ENCODE assay signal across 21 mouse cellular contexts in genomic region chr2:125062944-125063343, GRCm38 (mm10). TPM values are rescaled to one million over a fixed set of nuclear protein-coding genes. Genes with fewer than 3 reads are reported as not detected.
DNase-seq lines count a peak whose midpoint lies in the region; ATAC-seq lines count a peak whose summit lies in the region.
"Had no signal": no experiment of that assay in that cellular context is flagged by ENCODE, and none has a peak within 500 bp of the region (broad histone marks: within the 10 kb centered on the region; RNA-seq: fewer than 3 reads in every experiment).

No protein-coding gene starts in this region.

- no peak overlapping the region for H3K27ac ChIP-seq in embryonic facial prominence, embryonic 11.5 days (replicated peaks; ENCODE audit: low read depth, low read length)
- no peak overlapping the region for H3K27ac ChIP-seq in embryonic facial prominence, embryonic 10.5 days (replicated peaks)
- H3K27ac ChIP-seq in hindbrain, embryonic 15.5 days (replicated peaks), result no peak overlapping the region
- H3K27ac ChIP-seq in hindbrain, embryonic 14.5 days, result no peak overlapping the region
- no peak overlapping the region for H3K27ac ChIP-seq in midbrain, embryonic 16.5 days (ENCODE audit: low read length)
- no peak overlapping the region for H3K27ac ChIP-seq in midbrain, embryonic 14.5 days (replicated peaks; ENCODE audit: low read depth, low read length)
- H3K27ac ChIP-seq: embryonic facial prominence, embryonic 13.5 days; heart, embryonic 13.5 days had no signal

- H3K9me3 ChIP-seq in embryonic facial prominence, embryonic 11.5 days (replicated peaks; ENCODE audit: control insufficient read depth, low read length), result no peaks in the 10 kb centered on the region
- H3K9me3 ChIP-seq in embryonic facial prominence, embryonic 10.5 days, result no peaks in the 10 kb centered on the region
- no peaks in the 10 kb centered on the region for H3K9me3 ChIP-seq in hindbrain, embryonic 15.5 days
- H3K9me3 ChIP-seq in hindbrain, embryonic 14.5 days (ENCODE audit: control insufficient read depth, low read length), result no peaks in the 10 kb centered on the region
- H3K9me3 ChIP-seq in megakaryocyte, embryonic 14.5 days, result no peaks in the 10 kb centered on the region
- no peaks in the 10 kb centered on the region for H3K9me3 ChIP-seq in midbrain, embryonic 16.5 days (replicated peaks; ENCODE audit: control insufficient read depth, low read length, poor library complexity, severe bottlenecking)
- no peaks in the 10 kb centered on the region for H3K9me3 ChIP-seq in midbrain, embryonic 14.5 days (ENCODE audit: control insufficient read depth, low read length)
- H3K9me3 ChIP-seq: embryonic facial prominence, embryonic 13.5 days; heart, embryonic 13.5 days had no signal

- H3K9ac ChIP-seq in embryonic facial prominence, embryonic 11.5 days (replicated peaks; ENCODE audit: low read length), result no peak overlapping the region
- no peak overlapping the region for H3K9ac ChIP-seq in hindbrain, embryonic 15.5 days
- H3K9ac ChIP-seq in hindbrain, embryonic 14.5 days, result no peak overlapping the region
- H3K9ac ChIP-seq in midbrain, embryonic 16.5 days (ENCODE audit: low read depth, low read length), result no peak overlapping the region
- no peak overlapping the region for H3K9ac ChIP-seq in midbrain, embryonic 14.5 days (replicated peaks; ENCODE audit: low read length)
- H3K9ac ChIP-seq: embryonic facial prominence, embryonic 13.5 days; heart, embryonic 13.5 days had no signal

- no peaks in the 10 kb centered on the region for H3K36me3 ChIP-seq in embryonic facial prominence, embryonic 11.5 days (replicated peaks; ENCODE audit: control insufficient read depth, insufficient read depth, low read depth, low read length)
- H3K36me3 ChIP-seq in embryonic facial prominence, embryonic 10.5 days (replicated peaks), result no peaks in the 10 kb centered on the region
- no peaks in the 10 kb centered on the region for H3K36me3 ChIP-seq in hindbrain, embryonic 15.5 days
- no peaks in the 10 kb centered on the region for H3K36me3 ChIP-seq in hindbrain, embryonic 14.5 days (replicated peaks; ENCODE audit: control insufficient read depth, insufficient read depth)
- H3K36me3 ChIP-seq in megakaryocyte, embryonic 14.5 days (replicated peaks; ENCODE audit: low read length), result no peaks in the 10 kb centered on the region
- no peaks in the 10 kb centered on the region for H3K36me3 ChIP-seq in midbrain, embryonic 16.5 days (ENCODE audit: control insufficient read depth, insufficient read depth, low read length)
- H3K36me3 ChIP-seq in midbrain, embryonic 14.5 days (ENCODE audit: control insufficient read depth, insufficient read depth, low read length), result no peaks in the 10 kb centered on the region
- H3K36me3 ChIP-seq: embryonic facial prominence, embryonic 13.5 days; heart, embryonic 13.5 days had no signal

- ATAC-seq in embryonic facial prominence, embryonic 11.5 days (replicated peaks; ENCODE audit: insufficient number of reproducible peaks, low FRiP score, low TSS enrichment, low read depth), result no peak
- peak; percentile 51; the same call in 1 of the 2 replicates for ATAC-seq in hindbrain, embryonic 15.5 days (ENCODE audit: low FRiP score, low read depth)
- ATAC-seq in hindbrain, embryonic 14.5 days (ENCODE audit: low FRiP score), result no peak
- no peak for ATAC-seq in megakaryocyte, adult 5-6 weeks (ENCODE audit: poor library complexity, severe bottlenecking)
- peak; percentile 25; the same call in 1 of the 2 replicates for ATAC-seq in midbrain, embryonic 16.5 days
- ATAC-seq in midbrain, embryonic 14.5 days (ENCODE audit: low FRiP score, low TSS enrichment), result no peak
- ATAC-seq: activated CD4-positive, CD25-positive, alpha-beta regulatory T cell, adult 4 months; forebrain, embryonic 14.5 days; intestine, postnatal 0 days had no signal

- peak; percentile 13 for DNase-seq in embryonic facial prominence, embryonic 11.5 days (ENCODE audit: low spot score)
- DNase-seq in embryonic facial prominence, embryonic 10.5 days (ENCODE audit: low spot score), result no peak
- DNase-seq in hindbrain, embryonic 14.5 days (ENCODE audit: low spot score), result no peak
- no peak for DNase-seq in midbrain, embryonic 14.5 days
- DNase-seq: adrenal gland, adult 8-10 months; adrenal gland, postnatal 25 days; cerebellum, adult 18-20 months; cerebellum, adult 9-10 months; cerebellum, postnatal 14 days; gastrocnemius, postnatal 25 days; heart, adult 18-20 months had no signal

- H3K27me3 ChIP-seq in embryonic facial prominence, embryonic 11.5 days (ENCODE audit: control insufficient read depth, insufficient read depth, low read length), result no peaks in the 10 kb centered on the region
- no peaks in the 10 kb centered on the region for H3K27me3 ChIP-seq in embryonic facial prominence, embryonic 10.5 days (replicated peaks; ENCODE audit: low read depth, poor library complexity, severe bottlenecking)
- H3K27me3 ChIP-seq in hindbrain, embryonic 15.5 days, result no peaks in the 10 kb centered on the region
- H3K27me3 ChIP-seq in hindbrain, embryonic 14.5 days (ENCODE audit: control insufficient read depth, insufficient read depth, low read length), result no peaks in the 10 kb centered on the region
- H3K27me3 ChIP-seq in megakaryocyte, embryonic 14.5 days (replicated peaks), result no peaks in the 10 kb centered on the region
- H3K27me3 ChIP-seq in midbrain, embryonic 16.5 days (ENCODE audit: control insufficient read depth, insufficient read depth, low read depth, low read length), result no peaks in the 10 kb centered on the region
- H3K27me3 ChIP-seq in midbrain, embryonic 14.5 days (ENCODE audit: control insufficient read depth, insufficient read depth, low read length), result no peaks in the 10 kb centered on the region
- H3K27me3 ChIP-seq: embryonic facial prominence, embryonic 13.5 days; heart, embryonic 13.5 days had no signal

- WGBS in embryonic facial prominence, embryonic 11.5 days, result 69% methylated on average over 4 of the region's 4 CpGs
- 67% methylated on average over 4 of the region's 4 CpGs for WGBS in embryonic facial prominence, embryonic 10.5 days
- 66% methylated on average over 4 of the region's 4 CpGs for WGBS in hindbrain, embryonic 15.5 days
- 54% methylated on average over 4 of the region's 4 CpGs for WGBS in hindbrain, embryonic 14.5 days
- WGBS in midbrain, embryonic 16.5 days, result 39% methylated on average over 4 of the region's 4 CpGs
- WGBS in midbrain, embryonic 14.5 days, result 45% methylated on average over 4 of the region's 4 CpGs

- no peaks in the 10 kb centered on the region for H3K4me1 ChIP-seq in embryonic facial prominence, embryonic 11.5 days (ENCODE audit: control insufficient read depth, insufficient read depth, low read length)
- H3K4me1 ChIP-seq in embryonic facial prominence, embryonic 10.5 days, result 0 out of 2 replicates have a peak, but pooled peaks cover 5% of the 10 kb centered on the region
- H3K4me1 ChIP-seq in hindbrain, embryonic 15.5 days (replicated peaks), result no peaks in the 10 kb centered on the region
- no peaks in the 10 kb centered on the region for H3K4me1 ChIP-seq in hindbrain, embryonic 14.5 days (replicated peaks; ENCODE audit: control insufficient read depth, insufficient read depth, low read length)
- peaks cover 68% of the 10 kb centered on the region for H3K4me1 ChIP-seq in megakaryocyte, embryonic 14.5 days
- H3K4me1 ChIP-seq in midbrain, embryonic 16.5 days (ENCODE audit: control insufficient read depth, insufficient read depth, low read length), result peaks cover 3% of the 10 kb centered on the region; the same call in 1 of the 2 replicates
- H3K4me1 ChIP-seq in midbrain, embryonic 14.5 days (ENCODE audit: control insufficient read depth, insufficient read depth, low read length), result no peaks in the 10 kb centered on the region

- H3K4me3 ChIP-seq in embryonic facial prominence, embryonic 11.5 days (ENCODE audit: low read depth, low read length), result no peak overlapping the region
- no peak overlapping the region for H3K4me3 ChIP-seq in embryonic facial prominence, embryonic 10.5 days
- H3K4me3 ChIP-seq in hindbrain, embryonic 15.5 days, result no peak overlapping the region
- no peak overlapping the region for H3K4me3 ChIP-seq in hindbrain, embryonic 14.5 days (replicated peaks; ENCODE audit: low read length)
- H3K4me3 ChIP-seq in megakaryocyte, embryonic 14.5 days (replicated peaks), result peak overlapping the region; percentile 26
- no peak overlapping the region for H3K4me3 ChIP-seq in midbrain, embryonic 16.5 days (ENCODE audit: low read depth, low read length)
- H3K4me3 ChIP-seq in midbrain, embryonic 14.5 days (replicated peaks; ENCODE audit: low read depth, low read length), result no peak overlapping the region
- H3K4me3 ChIP-seq: embryonic facial prominence, embryonic 13.5 days; heart, embryonic 13.5 days had no signal

- no peak overlapping the region for H3K4me2 ChIP-seq in embryonic facial prominence, embryonic 11.5 days (ENCODE audit: low read depth, low read length)
- no peak overlapping the region for H3K4me2 ChIP-seq in hindbrain, embryonic 15.5 days
- no peak overlapping the region for H3K4me2 ChIP-seq in hindbrain, embryonic 14.5 days (replicated peaks)
- H3K4me2 ChIP-seq in midbrain, embryonic 16.5 days (ENCODE audit: low read length), result no peak overlapping the region
- no peak overlapping the region for H3K4me2 ChIP-seq in midbrain, embryonic 14.5 days (ENCODE audit: low read length)
- H3K4me2 ChIP-seq: embryonic facial prominence, embryonic 13.5 days; heart, embryonic 13.5 days had no signal

RNA-seq across cellular contexts. Expression of gene Slc24a5, which starts 5.0 kb away (rescaled TPM):
- polyA plus RNA-seq in embryonic facial prominence, embryonic 11.5 days (2014; fragmentation: Nextera tagmentation; extraction: Ambion mirVana), result 4.3 and 8.3 TPM in 2 replicates
- polyA plus RNA-seq in embryonic facial prominence, embryonic 10.5 days (2016; fragmentation: Nextera tagmentation; extraction: Ambion mirVana), result 3.7 and 7.8 TPM in 2 replicates
- 4.5 and 6.1 TPM in 2 replicates for polyA plus RNA-seq in hindbrain, embryonic 15.5 days (2015; fragmentation: Nextera tagmentation; extraction: Ambion mirVana)
- 5.6 and 8.2 TPM in 2 replicates for polyA plus RNA-seq in hindbrain, embryonic 14.5 days (2014; fragmentation: Nextera tagmentation; extraction: Ambion mirVana)
- 19.7 and 21.8 TPM in 2 replicates for polyA plus RNA-seq in megakaryocyte, embryonic 14.5 days (2012; ENCODE audit: insufficient read depth, low replicate concordance)
- total RNA-seq in megakaryocyte, adult 5-6 weeks (2015), result not detected in 2 replicates
- total RNA-seq in megakaryocyte, adult 5-6 weeks (2017), result 0.41 TPM in 1 of 2 replicates, not detected in the other
- 4.2 and 4.5 TPM in 2 replicates for polyA plus RNA-seq in midbrain, embryonic 16.5 days (2015; fragmentation: Nextera tagmentation; extraction: Ambion mirVana)
- polyA plus RNA-seq in midbrain, embryonic 14.5 days (2014; fragmentation: Nextera tagmentation; extraction: Ambion mirVana), result 7.6 and 8.1 TPM in 2 replicates
- total RNA-seq: adrenal gland, postnatal 25 days; gastrocnemius, adult 8-10 months; gastrocnemius, postnatal 25 days had no signal
- polyA plus RNA-seq: intestine, postnatal 0 days had no signal

Comparison
In these comparisons a context has a peak if more than half of its experiments do, and no peak if none do; other contexts are left out.
1. ATAC-seq: peak in hindbrain, embryonic 15.5 days (single experiment) and midbrain, embryonic 16.5 days (single experiment); none in embryonic facial prominence, embryonic 11.5 days (single experiment), hindbrain, embryonic 14.5 days (single experiment), megakaryocyte, adult 5-6 weeks (single experiment) and midbrain, embryonic 14.5 days (single experiment).